Mouse (Mus musculus) spleen, adult 2 months (tissue): ENCODE results near the gene Acsm2. TPM values are rescaled to one million over a fixed set of nuclear protein-coding genes. Genes with fewer than 3 reads are reported as not detected.
"Not testable (repeated sequence)": the region's sequence is repeated elsewhere in the genome, so short reads cannot be mapped to it uniquely, and the experiment has no call there.

Experiments used
- DNase-seq, 2 experiments: peaks; one replicate each; pipeline versions ENCODE4 v3.0.0 to v3.0.0-alpha.2; 2012 to 2021; ENCODE audit warnings: low spot score in 2 of 2, low read depth in 1 of 2
- H3K27ac ChIP-seq: fragments of 200-500 bp; 2 replicates; pipeline ENCODE4 v1.5.1; 2012; ENCODE audit warnings: low read length, inconsistent platforms; ENCODE audit not compliant: insufficient read depth
- H3K27me3 ChIP-seq: fragments of 200-500 bp; 2 replicates; pipeline ENCODE4 v1.6.1; 2012; ENCODE audit warnings: mild to moderate bottlenecking, moderate library complexity, low read length, inconsistent platforms; ENCODE audit not compliant: control insufficient read depth, insufficient read depth
- H3K36me3 ChIP-seq: fragments of 200-500 bp; 2 replicates; pipeline ENCODE4 v1.6.1; 2012; ENCODE audit warnings: mild to moderate bottlenecking, low read length, inconsistent platforms; ENCODE audit not compliant: control insufficient read depth, insufficient read depth
- H3K4me1 ChIP-seq: fragments of 200-500 bp; 2 replicates; pipeline ENCODE4 v1.6.1; 2011; ENCODE audit warnings: inconsistent platforms; ENCODE audit not compliant: control insufficient read depth, insufficient read depth, insufficient read length
- H3K4me3 ChIP-seq: fragments of 200-500 bp; 2 replicates; pipeline ENCODE4 v1.5.1; 2011; ENCODE audit warnings: mild to moderate bottlenecking, inconsistent platforms; ENCODE audit not compliant: insufficient read depth, insufficient read length; ENCODE audit errors: extremely low read depth
- CTCF ChIP-seq: fragments of 200-500 bp; IDR thresholded peaks from 2 replicates; pipeline ENCODE4 v1.5.1; 2011; ENCODE audit warnings: mild to moderate bottlenecking, inconsistent platforms; ENCODE audit not compliant: insufficient read depth, insufficient read length, insufficient replicate concordance; ENCODE audit errors: extremely low read depth
- POLR2A ChIP-seq: fragments of 200-500 bp; IDR thresholded peaks from 2 replicates; pipeline ENCODE4 v1.6.1; 2011; ENCODE audit warnings: low read depth, low read length, inconsistent platforms
- WGBS: fragments of 180-500 bp; shearing (Covaris S2); methylation state at CpG from one replicate; pipeline ENCODE4 v1.1.7; 2018; 5-methylcytosine and 5-hydroxymethylcytosine counted together
- polyA plus RNA-seq: library from polyadenylated mRNA; depleted of rRNA; stranded (reverse); fragments of >200 nt; gene quantifications from 2 replicates; pipeline ENCODE4 v1.2.3, GENCODE M21; 2012

Acsm2 gene
- polyA plus RNA-seq, 1 experiment: 0.53 TPM

- Histone ChIP-seq H3K4me1 (no peaks in the 10 kb centered on the region), H3K4me3 (no peak overlapping the region), H3K36me3 (no peaks in the 10 kb centered on the region), H3K27ac (no peak overlapping the region), H3K27me3 (no peaks in the 10 kb centered on the region)
- WGBS: 47% methylated on average over 4 of the region's 4 CpGs
- TF ChIP-seq POLR2A: no peak
- TF ChIP-seq CTCF: no peak
- no peak for DNase-seq
Observed at GRCm38 (mm10) chr7:119561441-119561840, 7.3 kb downstream of the Acsm2 start.

GRCm38 (mm10) chr7:119562476-119562875 is 8.3 kb downstream of the Acsm2 start:
- whole genome bisulfite sequencing: 89% methylated on average over 2 of the region's 2 CpGs
- H3K27me3 ChIP-seq, DNase-seq, H3K36me3 ChIP-seq, H3K4me1 ChIP-seq, H3K27ac ChIP-seq, H3K4me3 ChIP-seq: not testable (repeated sequence)

- Histone ChIP-seq H3K27ac (no peak overlapping the region), H3K27me3 (no peaks in the 10 kb centered on the region), H3K36me3 (no peaks in the 10 kb centered on the region), H3K4me1 (no peaks in the 10 kb centered on the region), H3K4me3 (no peak overlapping the region)
- TF ChIP-seq POLR2A: no peak
- TF ChIP-seq CTCF: no peak
- DNase-seq: no peak
- WGBS: 82% methylated on average over 3 of the region's 3 CpGs
Observed at GRCm38 (mm10) chr7:119594530-119595107, 40.5 kb downstream of the Acsm2 start.

- 42% methylated on average over 1 of the region's 1 CpGs for whole genome bisulfite sequencing
- no peaks in the 10 kb centered on the region for H3K36me3 ChIP-seq
- no peak for DNase-seq
- H3K4me3 ChIP-seq: no peak overlapping the region
- no peaks in the 10 kb centered on the region for H3K4me1 ChIP-seq
- TF ChIP-seq CTCF (no peak), POLR2A (no peak)
- no peaks in the 10 kb centered on the region for H3K27me3 ChIP-seq
- H3K27ac ChIP-seq: no peak overlapping the region
Observed at GRCm38 (mm10) chr7:119595306-119595705, 41.2 kb downstream of the Acsm2 start.

GRCm38 (mm10) chr7:119596536-119596935 is 42.4 kb downstream of the Acsm2 start:
- no peak for DNase-seq
- WGBS: 68% methylated on average over 2 of the region's 2 CpGs
- Histone ChIP-seq H3K4me1 (no peaks in the 10 kb centered on the region), H3K4me3 (no peak overlapping the region), H3K36me3 (no peaks in the 10 kb centered on the region), H3K27ac (no peak overlapping the region), H3K27me3 (no peaks in the 10 kb centered on the region)
- TF ChIP-seq CTCF (no peak), POLR2A (no peak)

GRCm38 (mm10) chr7:119601195-119601953 is 47.2 kb downstream of the Acsm2 start:
- TF ChIP-seq POLR2A (no peak), CTCF (no peak)
- WGBS: 74% methylated on average over 2 of the region's 2 CpGs
- no peak for DNase-seq
- H3K27me3 ChIP-seq: no peaks in the 10 kb centered on the region
- H3K4me3 ChIP-seq: no peak overlapping the region
- H3K27ac ChIP-seq: no peak overlapping the region
- H3K36me3 ChIP-seq: no peaks in the 10 kb centered on the region
- no peaks in the 10 kb centered on the region for H3K4me1 ChIP-seq

GRCm38 (mm10) chr7:119601954-119602317 is 47.8 kb downstream of the Acsm2 start:
- DNase-seq: no peak
- no peak for TF ChIP-seq POLR2A
- TF ChIP-seq CTCF: no peak
- WGBS: 62% methylated on average over 1 of the region's 1 CpGs

More at GRCm38 (mm10) chr7:119601954-119602317, 47.8 kb downstream of the Acsm2 start:
- Histone ChIP-seq H3K27ac (no peak overlapping the region), H3K4me1 (no peaks in the 10 kb centered on the region), H3K27me3 (no peaks in the 10 kb centered on the region), H3K36me3 (no peaks in the 10 kb centered on the region), H3K4me3 (no peak overlapping the region)
